8 mouse cellular contexts compared by ENCODE assay signal in genomic region chr7:24507726-24508114, GRCm38 (mm10). TPM values are rescaled to one million over a fixed set of nuclear protein-coding genes. Genes with fewer than 3 reads are reported as not detected.
DNase-seq lines count a peak whose midpoint lies in the region; ATAC-seq lines count a peak whose summit lies in the region.

No protein-coding gene starts in this region.

- peak overlapping the region; percentile 98 for H3K9ac ChIP-seq in lung, embryonic 16.5 days (ENCODE audit: low read length)
- H3K9ac ChIP-seq in limb, embryonic 11.5 days (ENCODE audit: low read length) = peak overlapping the region; percentile 96
- peak overlapping the region; percentile 89 for H3K9ac ChIP-seq in neural tube, embryonic 14.5 days (replicated peaks; ENCODE audit: low read depth, low read length)

- under 1% methylated on average over 20 of the region's 20 CpGs for WGBS in lung, embryonic 16.5 days
- 1% methylated on average over 20 of the region's 20 CpGs for WGBS in limb, embryonic 11.5 days
- 2% methylated on average over 20 of the region's 20 CpGs for WGBS in neural tube, embryonic 14.5 days

- peaks cover 17% of the 10 kb centered on the region for H3K4me1 ChIP-seq in lung, embryonic 16.5 days (replicated peaks; ENCODE audit: control insufficient read depth, insufficient read depth, low read length)
- 0 out of 2 replicates have a peak, but pooled peaks cover 8% of the 10 kb centered on the region for H3K4me1 ChIP-seq in limb, embryonic 11.5 days (ENCODE audit: control insufficient read depth, insufficient read depth, low read length)
- H3K4me1 ChIP-seq in neural tube, embryonic 14.5 days (ENCODE audit: control insufficient read depth, insufficient read depth, low read length) = peaks cover 25% of the 10 kb centered on the region

- peak overlapping the region; percentile 83 for H3K4me3 ChIP-seq in lung, embryonic 16.5 days (ENCODE audit: low read length)
- H3K4me3 ChIP-seq in limb, embryonic 11.5 days (ENCODE audit: low read depth, low read length) = peak overlapping the region; percentile 67
- H3K4me3 ChIP-seq in neural tube, embryonic 14.5 days (ENCODE audit: low read depth, low read length) = peak overlapping the region; percentile 72

- H3K4me2 ChIP-seq in lung, embryonic 16.5 days (ENCODE audit: low read depth, low read length) = peak overlapping the region; percentile 68
- H3K4me2 ChIP-seq in limb, embryonic 11.5 days (ENCODE audit: low read depth, severe bottlenecking) = peak overlapping the region; percentile 88
- peak overlapping the region; percentile 66 for H3K4me2 ChIP-seq in neural tube, embryonic 14.5 days (ENCODE audit: low read depth, low read length)

- peak overlapping the region; percentile 99 for H3K27ac ChIP-seq in lung, embryonic 16.5 days (ENCODE audit: low read length)
- H3K27ac ChIP-seq in limb, embryonic 11.5 days (replicated peaks; ENCODE audit: low read depth, low read length) = peak overlapping the region; percentile 98
- peak overlapping the region; percentile 99 for H3K27ac ChIP-seq in neural tube, embryonic 14.5 days (ENCODE audit: low read depth, low read length)

- no peak for DNase-seq in lung, postnatal 14 days
- DNase-seq in limb, embryonic 11.5 days (ENCODE audit: low spot score) = no peak
- no peak for DNase-seq in urinary bladder, postnatal 25 days (ENCODE audit: low spot score)
- no peak for DNase-seq in frontal cortex, postnatal 10 days (ENCODE audit: low spot score in 2 of 2)
- DNase-seq in gastrocnemius, adult 8-10 months (ENCODE audit: low spot score in 2 of 2) = no peak

- no peaks in the 10 kb centered on the region for H3K9me3 ChIP-seq in lung, embryonic 16.5 days (ENCODE audit: control insufficient read depth, low read length)
- H3K9me3 ChIP-seq in limb, embryonic 11.5 days (ENCODE audit: control insufficient read depth, low read length) = no peaks in the 10 kb centered on the region
- no peaks in the 10 kb centered on the region for H3K9me3 ChIP-seq in neural tube, embryonic 14.5 days (ENCODE audit: control insufficient read depth, low read length)

- H3K36me3 ChIP-seq in lung, embryonic 16.5 days (ENCODE audit: control insufficient read depth, insufficient read depth, low read length) = no peaks in the 10 kb centered on the region
- no peaks in the 10 kb centered on the region for H3K36me3 ChIP-seq in limb, embryonic 11.5 days (ENCODE audit: control insufficient read depth, insufficient read depth, low read length)
- H3K36me3 ChIP-seq in neural tube, embryonic 14.5 days (ENCODE audit: control insufficient read depth, insufficient read depth, low read length) = 0 out of 2 replicates have a peak, but pooled peaks cover 5% of the 10 kb centered on the region

- ATAC-seq in lung, embryonic 16.5 days (ENCODE audit: low read depth) = peak; percentile 11; the same call in 1 of the 2 replicates
- ATAC-seq in erythroid progenitor cell, adult 5-6 weeks (replicated peaks; ENCODE audit: low FRiP score, poor library complexity, severe bottlenecking) = 0 out of 2 replicates have a peak, but pooled peaks have one; percentile 8
- ATAC-seq in limb, embryonic 11.5 days (ENCODE audit: insufficient number of reproducible peaks, low FRiP score, low TSS enrichment, low read depth) = peak; percentile 18; the same call in 1 of the 2 replicates
- peak; percentile 25 for ATAC-seq in neural tube, embryonic 14.5 days (ENCODE audit: low read depth)

- peaks cover 6% of the 10 kb centered on the region for H3K27me3 ChIP-seq in lung, embryonic 16.5 days (ENCODE audit: control insufficient read depth, insufficient read depth, low read depth, low read length)
- H3K27me3 ChIP-seq in limb, embryonic 11.5 days (ENCODE audit: control insufficient read depth, insufficient read depth, low read length) = no peaks in the 10 kb centered on the region
- no peaks in the 10 kb centered on the region for H3K27me3 ChIP-seq in neural tube, embryonic 14.5 days (ENCODE audit: control insufficient read depth, insufficient read depth, low read length)

RNA-seq across cellular contexts. Expression of gene Zfp428, which starts 0.9 kb away (rescaled TPM):
- polyA plus RNA-seq in lung, embryonic 16.5 days (2015; fragmentation: Nextera tagmentation; extraction: Ambion mirVana) = 30.4 and 31.8 TPM in 2 replicates
- 0.84 TPM in 1 of 2 replicates, not detected in the other for total RNA-seq in erythroid progenitor cell, adult 5-6 weeks (2015; ENCODE audit: low replicate concordance)
- total RNA-seq in erythroid progenitor cell, adult 5-6 weeks (2017; ENCODE audit: low replicate concordance) = 2.0 TPM in 1 of 2 replicates, not detected in the other
- 65.6 and 75.7 TPM in 2 replicates for polyA plus RNA-seq in limb, embryonic 11.5 days (2014; fragmentation: Nextera tagmentation; extraction: Ambion mirVana)
- 165 and 211 TPM in 2 replicates for polyA plus RNA-seq in neural tube, embryonic 14.5 days (2014; fragmentation: Nextera tagmentation; extraction: Ambion mirVana)
- 1 to 10 TPM; 2.5 to 5.2 (median 4.0) TPM for total RNA-seq in gastrocnemius, adult 8-10 months (2022)

RNA-seq across cellular contexts. Expression of gene AC161166.1, which starts 4.5 kb away (rescaled TPM):
- 0.33 and 0.43 TPM in 2 replicates for polyA plus RNA-seq in lung, embryonic 16.5 days (2015; fragmentation: Nextera tagmentation; extraction: Ambion mirVana)
- total RNA-seq in erythroid progenitor cell, adult 5-6 weeks (2015; ENCODE audit: low replicate concordance) = not detected in 2 replicates
- total RNA-seq in erythroid progenitor cell, adult 5-6 weeks (2017; ENCODE audit: low replicate concordance) = not detected in 2 replicates
- polyA plus RNA-seq in limb, embryonic 11.5 days (2014; fragmentation: Nextera tagmentation; extraction: Ambion mirVana) = 0.48 and 0.52 TPM in 2 replicates
- 1.6 and 2.2 TPM in 2 replicates for polyA plus RNA-seq in neural tube, embryonic 14.5 days (2014; fragmentation: Nextera tagmentation; extraction: Ambion mirVana)
- not detected for total RNA-seq in gastrocnemius, adult 8-10 months (2022)

RNA-seq across cellular contexts. Expression of gene Irgq, which starts 22.8 kb away (rescaled TPM):
- polyA plus RNA-seq in lung, embryonic 16.5 days (2015; fragmentation: Nextera tagmentation; extraction: Ambion mirVana) = 5.6 and 6.5 TPM in 2 replicates
- 1.1 and 1.3 TPM in 2 replicates for total RNA-seq in erythroid progenitor cell, adult 5-6 weeks (2015; ENCODE audit: low replicate concordance)
- 0.90 and 2.8 TPM in 2 replicates for total RNA-seq in erythroid progenitor cell, adult 5-6 weeks (2017; ENCODE audit: low replicate concordance)
- polyA plus RNA-seq in limb, embryonic 11.5 days (2014; fragmentation: Nextera tagmentation; extraction: Ambion mirVana) = 7.5 and 8.1 TPM in 2 replicates
- 21.5 and 27.0 TPM in 2 replicates for polyA plus RNA-seq in neural tube, embryonic 14.5 days (2014; fragmentation: Nextera tagmentation; extraction: Ambion mirVana)
- total RNA-seq in gastrocnemius, adult 8-10 months (2022) = 10 to 100 TPM; 10.9 to 15.8 (median 12.7) TPM

RNA-seq across cellular contexts. Expression of gene Cadm4, which starts 25.9 kb away (rescaled TPM):
- polyA plus RNA-seq in lung, embryonic 16.5 days (2015; fragmentation: Nextera tagmentation; extraction: Ambion mirVana) = 1.4 and 1.8 TPM in 2 replicates
- not detected in 2 replicates for total RNA-seq in erythroid progenitor cell, adult 5-6 weeks (2015; ENCODE audit: low replicate concordance)
- not detected in 2 replicates for total RNA-seq in erythroid progenitor cell, adult 5-6 weeks (2017; ENCODE audit: low replicate concordance)
- 1.9 and 2.2 TPM in 2 replicates for polyA plus RNA-seq in limb, embryonic 11.5 days (2014; fragmentation: Nextera tagmentation; extraction: Ambion mirVana)
- polyA plus RNA-seq in neural tube, embryonic 14.5 days (2014; fragmentation: Nextera tagmentation; extraction: Ambion mirVana) = 15.9 and 22.6 TPM in 2 replicates
- 1 to 10 TPM in 3 of 4 experiments, under 1 TPM in 1; 0.87 to 3.6 (median 1.8) TPM for total RNA-seq in gastrocnemius, adult 8-10 months (2022)

RNA-seq across cellular contexts. Expression of gene Pinlyp, which starts 38.2 kb away (rescaled TPM):
- polyA plus RNA-seq in lung, embryonic 16.5 days (2015; fragmentation: Nextera tagmentation; extraction: Ambion mirVana) = 0.25 and 0.52 TPM in 2 replicates
- total RNA-seq in erythroid progenitor cell, adult 5-6 weeks (2015; ENCODE audit: low replicate concordance) = not detected in 2 replicates
- not detected in 2 replicates for total RNA-seq in erythroid progenitor cell, adult 5-6 weeks (2017; ENCODE audit: low replicate concordance)
- polyA plus RNA-seq in limb, embryonic 11.5 days (2014; fragmentation: Nextera tagmentation; extraction: Ambion mirVana) = 0.19 TPM in 1 of 2 replicates, not detected in the other
- polyA plus RNA-seq in neural tube, embryonic 14.5 days (2014; fragmentation: Nextera tagmentation; extraction: Ambion mirVana) = not detected in 2 replicates
- total RNA-seq in gastrocnemius, adult 8-10 months (2022) = not detected
